In genomic region chr19:42089103-42089747, GRCm38 (mm10) we compare ENCODE assay signal across 8 mouse cellular contexts. TPM values are rescaled to one million over a fixed set of nuclear protein-coding genes. Genes with fewer than 3 reads are reported as not detected.
A peak's percentile ranks its signal among the peaks of the same experiment; 100 is the strongest.
DNase-seq lines count a peak whose midpoint lies in the region; ATAC-seq and TF ChIP-seq lines count a peak whose summit lies in the region.

No protein-coding gene starts in this region.

- H3K4me1 ChIP-seq in erythroblast, embryonic 14.5 days (ENCODE audit: control insufficient read depth), result peaks cover 44% of the 10 kb centered on the region
- H3K4me1 ChIP-seq in heart, embryonic 13.5 days, result peaks cover 30% of the 10 kb centered on the region
- peaks cover 10% of the 10 kb centered on the region; the same call in 1 of the 2 replicates for H3K4me1 ChIP-seq in kidney, postnatal 0 days (replicated peaks; ENCODE audit: insufficient read depth, low read length)
- H3K4me1 ChIP-seq in liver, embryonic 12.5 days, result peaks cover 47% of the 10 kb centered on the region
- H3K4me1 ChIP-seq in stomach, embryonic 15.5 days, result peaks cover 21% of the 10 kb centered on the region

- H3K27me3 ChIP-seq in erythroblast, embryonic 14.5 days (ENCODE audit: control insufficient read depth), result no peaks in the 10 kb centered on the region
- no peaks in the 10 kb centered on the region for H3K27me3 ChIP-seq in heart, embryonic 13.5 days (replicated peaks)
- no peaks in the 10 kb centered on the region for H3K27me3 ChIP-seq in kidney, postnatal 0 days (ENCODE audit: insufficient read depth, low read length)
- H3K27me3 ChIP-seq in liver, embryonic 12.5 days (replicated peaks), result no peaks in the 10 kb centered on the region
- no peaks in the 10 kb centered on the region for H3K27me3 ChIP-seq in myocyte (ENCODE audit: control insufficient read depth, insufficient read depth, insufficient read length)
- H3K27me3 ChIP-seq in stomach, embryonic 15.5 days (replicated peaks), result no peaks in the 10 kb centered on the region

- peak; percentile 91 for DNase-seq in A20 (ENCODE audit: low read depth, low spot score)
- DNase-seq in adrenal gland, postnatal 36 days, result peak; percentile 46 to 66
- DNase-seq in kidney, postnatal 0 days (ENCODE audit: low spot score), result peak; percentile 75

- H3K9ac ChIP-seq in heart, embryonic 13.5 days, result peak overlapping the region; percentile 78
- H3K9ac ChIP-seq in kidney, postnatal 0 days (ENCODE audit: low read depth, low read length), result peak overlapping the region; percentile 23; the same call in 1 of the 2 replicates
- peak overlapping the region; percentile 57 for H3K9ac ChIP-seq in liver, embryonic 12.5 days
- no peak overlapping the region for H3K9ac ChIP-seq in stomach, embryonic 15.5 days

- peak overlapping the region; percentile 79 for H3K4me2 ChIP-seq in heart, embryonic 13.5 days
- peak overlapping the region; percentile 53 for H3K4me2 ChIP-seq in kidney, postnatal 0 days (ENCODE audit: low read length)
- H3K4me2 ChIP-seq in liver, embryonic 12.5 days, result peak overlapping the region; percentile 96
- peak overlapping the region; percentile 98 for H3K4me2 ChIP-seq in myocyte (ENCODE audit: low read depth)
- H3K4me2 ChIP-seq in stomach, embryonic 15.5 days, result peak overlapping the region; percentile 76

- peaks cover 7% of the 10 kb centered on the region for H3K36me3 ChIP-seq in erythroblast, embryonic 14.5 days (ENCODE audit: control insufficient read depth)
- H3K36me3 ChIP-seq in heart, embryonic 13.5 days, result peaks cover 12% of the 10 kb centered on the region
- H3K36me3 ChIP-seq in kidney, postnatal 0 days (ENCODE audit: insufficient read depth, low read length), result no peaks in the 10 kb centered on the region
- H3K36me3 ChIP-seq in liver, embryonic 12.5 days, result peaks cover 6% of the 10 kb centered on the region; the same call in 1 of the 2 replicates
- H3K36me3 ChIP-seq in myocyte (ENCODE audit: control insufficient read depth, insufficient read depth), result no peaks in the 10 kb centered on the region
- peaks cover 6% of the 10 kb centered on the region; the same call in 1 of the 2 replicates for H3K36me3 ChIP-seq in stomach, embryonic 15.5 days

- H3K4me3 ChIP-seq in erythroblast, embryonic 14.5 days (replicated peaks), result peak overlapping the region; percentile 95
- peak overlapping the region; percentile 96 for H3K4me3 ChIP-seq in heart, embryonic 13.5 days
- H3K4me3 ChIP-seq in kidney, postnatal 0 days (replicated peaks; ENCODE audit: low read depth, low read length), result peak overlapping the region; percentile 73; the same call in 1 of the 2 replicates
- H3K4me3 ChIP-seq in liver, embryonic 12.5 days, result peak overlapping the region; percentile 99
- H3K4me3 ChIP-seq in myocyte, result peak overlapping the region; percentile 72
- H3K4me3 ChIP-seq in stomach, embryonic 15.5 days (replicated peaks), result peak overlapping the region; percentile 73; the same call in 1 of the 2 replicates

- ATAC-seq in heart, embryonic 13.5 days (ENCODE audit: extremely low read depth, insufficient number of reproducible peaks, low FRiP score, low TSS enrichment), result no peak
- no peak for ATAC-seq in kidney, postnatal 0 days (replicated peaks; ENCODE audit: low FRiP score, low read depth)
- ATAC-seq in liver, embryonic 12.5 days, result no peak
- no peak for ATAC-seq in stomach, embryonic 15.5 days (ENCODE audit: insufficient read depth, low FRiP score, low read depth)

- H3ac ChIP-seq in myocyte (ENCODE audit: control insufficient read depth, insufficient read length), result no peak overlapping the region

- H3K9me3 ChIP-seq in erythroblast, embryonic 14.5 days (ENCODE audit: control insufficient read depth, low read length), result peaks cover 2% of the 10 kb centered on the region; the same call in 1 of the 2 replicates
- no peaks in the 10 kb centered on the region for H3K9me3 ChIP-seq in heart, embryonic 13.5 days
- H3K9me3 ChIP-seq in kidney, postnatal 0 days (replicated peaks; ENCODE audit: low read length), result no peaks in the 10 kb centered on the region
- H3K9me3 ChIP-seq in liver, embryonic 12.5 days (replicated peaks), result no peaks in the 10 kb centered on the region
- H3K9me3 ChIP-seq in stomach, embryonic 15.5 days, result no peaks in the 10 kb centered on the region

- no peak for TF ChIP-seq POLR2A in myocyte (IDR thresholded peaks at IDR 0.05; ENCODE audit: insufficient read length, low read depth)

- TF ChIP-seq CTCF in kidney, postnatal 0 days (IDR thresholded peaks at IDR 0.05; ENCODE audit: low read depth), result peak; percentile 12; the same call in 1 of the 2 replicates

- H3K79me2 ChIP-seq in myocyte (ENCODE audit: control insufficient read depth, insufficient read depth), result peaks cover 34% of the 10 kb centered on the region

- 20% methylated on average over 14 of the region's 14 CpGs for WGBS in heart, embryonic 13.5 days
- WGBS in kidney, postnatal 0 days, result 23% methylated on average over 14 of the region's 14 CpGs
- 20% methylated on average over 14 of the region's 14 CpGs for WGBS in liver, embryonic 12.5 days (ENCODE audit: insufficient replicate concordance)
- 21% methylated on average over 14 of the region's 14 CpGs for WGBS in stomach, embryonic 15.5 days

- peak overlapping the region; percentile 91 for H3K27ac ChIP-seq in heart, embryonic 13.5 days (replicated peaks)
- peak overlapping the region; percentile 68 for H3K27ac ChIP-seq in kidney, postnatal 0 days
- peak overlapping the region; percentile 91 for H3K27ac ChIP-seq in liver, embryonic 12.5 days
- peak overlapping the region; percentile 87 for H3K27ac ChIP-seq in stomach, embryonic 15.5 days

TF ChIP-seq in myocyte, 11 proteins besides CTCF, POLR2A, EP300 and RAD21:
- no peak for TF ChIP-seq MYOD1 (IDR thresholded peaks at IDR 0.05; ENCODE audit: control insufficient read depth in 1 of 3, insufficient read length in 2 of 3, low read depth in 2 of 3)
- no peak for TF ChIP-seq MAX (IDR thresholded peaks at IDR 0.05; ENCODE audit: low read depth)
- TF ChIP-seq USF1 (IDR thresholded peaks at IDR 0.05; ENCODE audit: low read depth), result peak; percentile 93
- TF ChIP-seq TCF3 (IDR thresholded peaks at IDR 0.05; ENCODE audit: insufficient read length, low read depth), result no peak
- TF ChIP-seq POLR2AphosphoS2 (IDR thresholded peaks at IDR 0.05; ENCODE audit: insufficient read length, low read depth), result no peak
- no peak for TF ChIP-seq TCF12 (IDR thresholded peaks at IDR 0.05; ENCODE audit: insufficient read depth, poor library complexity, severe bottlenecking)
- TF ChIP-seq E2F4 (IDR thresholded peaks at IDR 0.05; ENCODE audit: insufficient read depth), result no peak
- TF ChIP-seq MYOG (IDR thresholded peaks at IDR 0.05; ENCODE audit: control insufficient read depth in 1 of 3, insufficient read depth in 1 of 3, insufficient read length in 2 of 3, low read depth in 2 of 3), result no peak
TF ChIP-seq in myocyte: peak in this region for 1.

RNA-seq across cellular contexts. Expression of gene Pi4k2a, which starts 1.0 kb away (rescaled TPM):
- total RNA-seq in adrenal gland, postnatal 36 days (2021), result 10 to 100 TPM; 61.7 to 76.3 TPM
- 1.7 and 1.8 TPM in 2 replicates for polyA plus RNA-seq in erythroblast, embryonic 14.5 days (2012)
- polyA plus RNA-seq in heart, embryonic 13.5 days (2015; fragmentation: Nextera tagmentation; extraction: Ambion mirVana), result 14.5 and 16.9 TPM in 2 replicates
- 31.9 and 33.2 TPM in 2 replicates for polyA plus RNA-seq in kidney, postnatal 0 days (2015; fragmentation: Nextera tagmentation; extraction: Ambion mirVana)
- polyA plus RNA-seq in liver, embryonic 12.5 days (2016; fragmentation: Nextera tagmentation; extraction: Ambion mirVana), result 17.3 and 18.7 TPM in 2 replicates
- polyA plus RNA-seq in myocyte (2012; fragmentation: generic; extraction: Trizol), result 37.5 TPM
- 22.0 and 24.0 TPM in 2 replicates for polyA plus RNA-seq in stomach, embryonic 15.5 days (2015; fragmentation: Nextera tagmentation; extraction: Ambion mirVana)

RNA-seq across cellular contexts. Expression of gene Morn4, which starts 3.1 kb away (rescaled TPM):
- total RNA-seq in adrenal gland, postnatal 36 days (2021), result 10 to 100 TPM in 1 of 2 experiments, 1 to 10 TPM in 1; 8.2 to 12.2 TPM
- polyA plus RNA-seq in erythroblast, embryonic 14.5 days (2012), result 0.10 and 0.19 TPM in 2 replicates
- 15.2 and 15.3 TPM in 2 replicates for polyA plus RNA-seq in heart, embryonic 13.5 days (2015; fragmentation: Nextera tagmentation; extraction: Ambion mirVana)
- 22.2 and 24.6 TPM in 2 replicates for polyA plus RNA-seq in kidney, postnatal 0 days (2015; fragmentation: Nextera tagmentation; extraction: Ambion mirVana)
- polyA plus RNA-seq in liver, embryonic 12.5 days (2016; fragmentation: Nextera tagmentation; extraction: Ambion mirVana), result 4.4 and 4.6 TPM in 2 replicates
- 32.3 TPM for polyA plus RNA-seq in myocyte (2012; fragmentation: generic; extraction: Trizol)
- polyA plus RNA-seq in stomach, embryonic 15.5 days (2015; fragmentation: Nextera tagmentation; extraction: Ambion mirVana), result 14.5 and 18.1 TPM in 2 replicates

RNA-seq across cellular contexts. Expression of gene 4933411K16Rik, which starts 37.2 kb away (rescaled TPM):
- under 1 TPM; 0.30 to 0.33 TPM for total RNA-seq in adrenal gland, postnatal 36 days (2021)
- not detected in 2 replicates for polyA plus RNA-seq in erythroblast, embryonic 14.5 days (2012)
- polyA plus RNA-seq in heart, embryonic 13.5 days (2015; fragmentation: Nextera tagmentation; extraction: Ambion mirVana), result not detected in 2 replicates
- polyA plus RNA-seq in kidney, postnatal 0 days (2015; fragmentation: Nextera tagmentation; extraction: Ambion mirVana), result 0.34 and 0.38 TPM in 2 replicates
- polyA plus RNA-seq in liver, embryonic 12.5 days (2016; fragmentation: Nextera tagmentation; extraction: Ambion mirVana), result 0.08 TPM in 1 of 2 replicates, not detected in the other
- 0.30 TPM for polyA plus RNA-seq in myocyte (2012; fragmentation: generic; extraction: Trizol)
- not detected in 2 replicates for polyA plus RNA-seq in stomach, embryonic 15.5 days (2015; fragmentation: Nextera tagmentation; extraction: Ambion mirVana)

RNA-seq across cellular contexts. Expression of gene Avpi1, which starts 39.6 kb away (rescaled TPM):
- total RNA-seq in adrenal gland, postnatal 36 days (2021), result 10 to 100 TPM; 86.6 to 91.5 TPM
- polyA plus RNA-seq in erythroblast, embryonic 14.5 days (2012), result 1.3 and 1.7 TPM in 2 replicates
- polyA plus RNA-seq in heart, embryonic 13.5 days (2015; fragmentation: Nextera tagmentation; extraction: Ambion mirVana), result 30.6 and 34.2 TPM in 2 replicates
- 37.1 and 37.9 TPM in 2 replicates for polyA plus RNA-seq in kidney, postnatal 0 days (2015; fragmentation: Nextera tagmentation; extraction: Ambion mirVana)
- polyA plus RNA-seq in liver, embryonic 12.5 days (2016; fragmentation: Nextera tagmentation; extraction: Ambion mirVana), result 14.7 and 14.9 TPM in 2 replicates
- 128 TPM for polyA plus RNA-seq in myocyte (2012; fragmentation: generic; extraction: Trizol)
- 42.5 and 44.7 TPM in 2 replicates for polyA plus RNA-seq in stomach, embryonic 15.5 days (2015; fragmentation: Nextera tagmentation; extraction: Ambion mirVana)

RNA-seq across cellular contexts. Expression of gene Hoga1, which starts 43.8 kb away (rescaled TPM):
- 1 to 10 TPM; 4.3 to 6.7 TPM for total RNA-seq in adrenal gland, postnatal 36 days (2021)
- polyA plus RNA-seq in erythroblast, embryonic 14.5 days (2012), result not detected in 2 replicates
- polyA plus RNA-seq in heart, embryonic 13.5 days (2015; fragmentation: Nextera tagmentation; extraction: Ambion mirVana), result 0.44 and 1.4 TPM in 2 replicates
- 97.6 and 110 TPM in 2 replicates for polyA plus RNA-seq in kidney, postnatal 0 days (2015; fragmentation: Nextera tagmentation; extraction: Ambion mirVana)
- 11.6 and 11.9 TPM in 2 replicates for polyA plus RNA-seq in liver, embryonic 12.5 days (2016; fragmentation: Nextera tagmentation; extraction: Ambion mirVana)
- polyA plus RNA-seq in myocyte (2012; fragmentation: generic; extraction: Trizol), result 2.4 TPM
- polyA plus RNA-seq in stomach, embryonic 15.5 days (2015; fragmentation: Nextera tagmentation; extraction: Ambion mirVana), result 2.3 and 4.0 TPM in 2 replicates
